Mouse (Mus musculus): ENCODE data around the gene Kcnd2.
"Not testable (repeated sequence)": the region's sequence is repeated elsewhere in the genome, so short reads cannot be mapped to it uniquely, and the experiment has no call there.

The Kcnd2 gene

GRCm38 (mm10) chr6:21215491-21216191 lies at the start of gene Kcnd2:
TSS of gene Kcnd2 (plus strand) at chr6:21215503.
- DNase-seq (ENCODE audit: low read depth in 2 of 2, low spot score in 2 of 2): no peak

GRCm38 (mm10) chr6:21166611-21167010 lies 48.7 kb upstream of the Kcnd2 start:
- no peak for DNase-seq (ENCODE audit: low read depth in 2 of 2, low spot score in 2 of 2)

GRCm38 (mm10) chr6:21195341-21195740 lies 20.0 kb upstream of the Kcnd2 start:
- DNase-seq (ENCODE audit: low read depth in 2 of 2, low spot score in 2 of 2): no peak

GRCm38 (mm10) chr6:21213865-21214672 lies 1.2 kb upstream of the Kcnd2 start:
- DNase-seq (ENCODE audit: low read depth in 2 of 2, low spot score in 2 of 2): no peak

- DNase-seq (ENCODE audit: low read depth in 2 of 2, low spot score in 2 of 2): no peak
These were observed 421 bp upstream of the Kcnd2 start for GRCm38 (mm10) chr6:21214673-21215490.

- DNase-seq (ENCODE audit: low read depth in 2 of 2, low spot score in 2 of 2): no peak
These were observed 1.1 kb downstream of the Kcnd2 start for GRCm38 (mm10) chr6:21216206-21217020.

- no peak for DNase-seq (ENCODE audit: low read depth in 2 of 2, low spot score in 2 of 2)
These were observed 1.9 kb downstream of the Kcnd2 start for GRCm38 (mm10) chr6:21217156-21217555.

GRCm38 (mm10) chr6:21226124-21226523 lies 10.8 kb downstream of the Kcnd2 start:
- no peak for DNase-seq (ENCODE audit: low read depth in 2 of 2, low spot score in 2 of 2)

- DNase-seq (ENCODE audit: low read depth in 2 of 2, low spot score in 2 of 2): no peak
These were observed 43.7 kb downstream of the Kcnd2 start for GRCm38 (mm10) chr6:21259031-21259430.

- no peak for DNase-seq (ENCODE audit: low read depth in 2 of 2, low spot score in 2 of 2)
These were observed 52.6 kb downstream of the Kcnd2 start for GRCm38 (mm10) chr6:21267897-21268296.

GRCm38 (mm10) chr6:21277343-21277933 lies 62.1 kb downstream of the Kcnd2 start:
- DNase-seq (ENCODE audit: low read depth in 2 of 2, low spot score in 2 of 2): no peak

- DNase-seq (ENCODE audit: low read depth in 2 of 2, low spot score in 2 of 2): no peak
These were observed 89.6 kb downstream of the Kcnd2 start for GRCm38 (mm10) chr6:21304943-21305342.

GRCm38 (mm10) chr6:21310159-21310558 lies 94.9 kb downstream of the Kcnd2 start:
- no peak for DNase-seq (ENCODE audit: low read depth in 2 of 2, low spot score in 2 of 2)

- DNase-seq (ENCODE audit: low read depth in 2 of 2, low spot score in 2 of 2): no peak
These were observed 106.1 kb downstream of the Kcnd2 start for GRCm38 (mm10) chr6:21321407-21321806.

GRCm38 (mm10) chr6:21322211-21322610 lies 106.9 kb downstream of the Kcnd2 start:
- DNase-seq (ENCODE audit: low read depth in 2 of 2, low spot score in 2 of 2): no peak

GRCm38 (mm10) chr6:21325251-21325650 lies 109.9 kb downstream of the Kcnd2 start:
- DNase-seq (ENCODE audit: low read depth in 2 of 2, low spot score in 2 of 2): no peak

GRCm38 (mm10) chr6:21327081-21327737 lies 111.9 kb downstream of the Kcnd2 start:
- DNase-seq (ENCODE audit: low read depth in 2 of 2, low spot score in 2 of 2): no peak

GRCm38 (mm10) chr6:21385298-21385697 lies 170.0 kb downstream of the Kcnd2 start:
- DNase-seq (ENCODE audit: low read depth in 2 of 2, low spot score in 2 of 2): not testable (repeated sequence)

GRCm38 (mm10) chr6:21391776-21392175 lies 176.5 kb downstream of the Kcnd2 start:
- DNase-seq (ENCODE audit: low read depth in 2 of 2, low spot score in 2 of 2): no peak

- no peak for DNase-seq (ENCODE audit: low read depth in 2 of 2, low spot score in 2 of 2)
These were observed 198.4 kb downstream of the Kcnd2 start for GRCm38 (mm10) chr6:21413656-21414055.

Measured in CD8-positive naive resting alpha-beta T cell, adult 2 months (primary cell).